Mouse (Mus musculus) heart, embryonic 10.5 days (tissue): Measurements from ENCODE around the gene Fbrs. TPM values are rescaled to one million over a fixed set of nuclear protein-coding genes. Genes with fewer than 3 reads are reported as not detected.
A peak's percentile ranks its signal among the peaks of the same experiment; 100 is the strongest.
"Not testable (repeated sequence)": the region's sequence is repeated elsewhere in the genome, so short reads cannot be mapped to it uniquely, and the experiment has no call there.

Experiments
- DNase-seq: peaks from one replicate; pipeline ENCODE4 v3.0.0-alpha.2; 2017; ENCODE audit warnings: low spot score
- H3K27ac ChIP-seq: fragments of 300-500 bp; sonication (generic); 2 replicates; pipeline ENCODE4 v1.5.1; 2016; ENCODE audit warnings: mild to moderate bottlenecking
- H3K27me3 ChIP-seq: fragments of 300-500 bp; sonication (generic); 2 replicates; pipeline ENCODE4 v1.6.1; 2016; ENCODE audit warnings: mild to moderate bottlenecking; ENCODE audit not compliant: poor library complexity, insufficient read depth, severe bottlenecking
- H3K36me3 ChIP-seq: fragments of 300-500 bp; sonication (generic); 2 replicates; pipeline ENCODE4 v1.6.1; 2016; ENCODE audit warnings: mild to moderate bottlenecking, moderate library complexity
- H3K4me1 ChIP-seq: fragments of 300-500 bp; sonication (generic); 2 replicates; pipeline ENCODE4 v1.6.1; 2016; ENCODE audit warnings: mild to moderate bottlenecking
- H3K4me3 ChIP-seq: fragments of 300-500 bp; sonication (generic); 2 replicates; pipeline ENCODE4 v1.5.1; 2016; ENCODE audit warnings: mild to moderate bottlenecking, moderate library complexity
- H3K9me3 ChIP-seq: fragments of 300-500 bp; sonication (generic); 2 replicates; pipeline ENCODE4 v1.6.1; 2016; ENCODE audit warnings: mild to moderate bottlenecking, moderate library complexity
- WGBS: fragments of 180-500 bp; shearing (Covaris S2); methylation state at CpG from one replicate; pipeline ENCODE4 v1.1.7; 2016; 5-methylcytosine and 5-hydroxymethylcytosine counted together
- polyA plus RNA-seq: library from polyadenylated mRNA; unstranded; fragments of >200 nt; fragmentation: Nextera tagmentation; extraction: Ambion mirVana; gene quantifications from 2 replicates; pipeline ENCODE4 v1.2.1, GENCODE M21; 2016

Fbrs gene
- polyA plus RNA-seq, 1 experiment from 2014 or later: 13.0 TPM

DNA sequence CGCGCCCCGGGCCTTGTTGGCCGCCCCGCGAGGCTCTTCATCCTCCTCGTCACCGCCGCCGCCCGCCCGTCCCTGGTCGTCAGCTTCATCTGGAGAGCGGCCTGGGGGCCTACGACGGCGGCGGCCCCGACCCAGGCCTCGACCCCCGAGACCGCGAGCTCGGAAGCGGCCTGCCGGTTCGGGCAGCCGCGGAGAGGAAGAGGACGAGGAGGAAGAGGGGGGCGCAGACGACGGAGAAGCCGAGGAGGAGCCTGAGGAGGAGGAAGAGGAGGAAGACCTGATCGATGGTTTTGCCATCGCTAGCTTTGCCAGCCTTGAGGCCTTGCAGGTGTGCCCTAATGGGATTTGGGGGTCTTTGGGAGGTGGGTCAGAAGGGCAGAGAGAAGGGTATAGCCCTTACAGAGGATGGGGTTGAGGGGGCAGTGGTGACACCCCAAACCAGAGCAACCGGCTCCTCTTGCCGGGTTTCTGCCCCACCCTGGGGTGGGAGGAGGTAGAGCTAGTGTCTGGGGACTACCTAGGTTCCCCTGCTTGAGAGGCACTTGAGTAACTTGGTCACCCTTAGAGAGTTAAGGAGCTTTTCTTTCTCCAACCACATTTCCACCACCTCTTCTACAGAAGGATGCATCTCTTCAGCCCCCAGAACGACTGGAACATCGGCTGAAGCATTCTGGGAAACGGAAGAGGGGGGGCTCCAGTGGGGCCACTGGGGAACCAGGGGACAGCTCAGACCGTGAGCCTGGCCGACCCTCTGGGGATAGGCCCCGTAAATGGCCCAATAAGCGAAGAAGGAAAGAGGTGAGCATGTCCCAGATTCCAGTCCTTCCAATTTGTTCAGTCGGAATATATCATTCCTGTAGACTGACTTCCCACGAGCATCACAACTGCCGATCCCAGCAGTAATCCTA lies 573 bp downstream of the Fbrs start:
- peak overlapping the region; percentile 100 for H3K4me3 ChIP-seq
- H3K27me3 ChIP-seq: no peaks in the 10 kb centered on the region
- H3K4me1 ChIP-seq: peaks cover 24% of the 10 kb centered on the region
- DNase-seq: peak; percentile 74
- H3K9me3 ChIP-seq: no peaks in the 10 kb centered on the region
- peak overlapping the region; percentile 95 for H3K27ac ChIP-seq
- peaks cover 63% of the 10 kb centered on the region for H3K36me3 ChIP-seq
- WGBS: 6% methylated on average over 47 of the region's 48 CpGs

DNA sequence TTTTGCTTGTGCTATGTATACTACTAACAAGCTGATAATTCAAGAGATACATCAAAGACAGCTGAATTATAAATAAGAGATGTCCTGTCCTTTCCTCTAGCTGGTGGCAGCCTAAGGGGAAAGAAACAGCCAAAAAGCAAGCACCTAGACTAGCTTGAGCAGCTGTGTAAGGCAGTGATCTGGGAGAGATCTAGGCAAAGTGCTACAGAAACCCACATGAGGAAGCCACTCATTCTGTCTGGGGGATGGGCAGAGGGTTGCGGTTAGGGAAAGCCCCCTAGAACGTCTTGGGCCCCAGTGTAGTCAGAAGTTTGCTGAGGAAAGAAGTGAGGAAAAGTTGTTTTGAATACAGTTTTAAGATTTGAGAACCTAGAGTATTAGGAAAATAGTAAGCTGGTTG lies 1.3 kb downstream of the Fbrs start:
- no peak overlapping the region for H3K27ac ChIP-seq

DNA sequence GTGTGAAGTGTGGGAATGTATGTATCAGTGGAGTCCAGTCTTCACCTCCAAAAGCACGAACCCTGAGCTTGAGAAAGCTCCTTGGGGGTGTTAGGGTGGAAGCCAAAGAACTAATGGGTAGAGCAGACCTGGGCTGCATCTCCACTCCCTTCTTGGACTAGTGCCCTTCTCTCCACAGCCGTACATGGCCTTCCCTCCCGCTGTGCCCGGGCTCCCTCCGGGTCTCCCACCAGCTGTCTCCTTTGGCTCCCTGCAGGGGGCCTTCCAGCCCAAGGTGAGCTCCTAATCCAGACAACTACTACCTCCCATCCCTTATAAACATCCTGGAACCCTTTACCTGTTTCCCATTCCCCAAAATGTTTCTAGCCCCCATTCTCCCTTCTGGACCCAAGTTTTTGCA lies 6.4 kb downstream of the Fbrs start:
- Histone ChIP-seq H3K27ac (no peak overlapping the region), H3K9me3 (no peaks in the 10 kb centered on the region), H3K4me1 (peaks cover 6% of the 10 kb centered on the region), H3K36me3 (peaks cover 95% of the 10 kb centered on the region), H3K27me3 (no peaks in the 10 kb centered on the region), H3K4me3 (no peak overlapping the region)
- DNase-seq: no peak
- WGBS: 82% methylated on average over 5 of the region's 5 CpGs

More for the DNA sequence above, 1.3 kb downstream of the Fbrs start:
- no peak for DNase-seq
- Histone ChIP-seq H3K9me3 (no peaks in the 10 kb centered on the region), H3K4me3 (peak overlapping the region; percentile 100), H3K36me3 (peaks cover 63% of the 10 kb centered on the region), H3K4me1 (peaks cover 24% of the 10 kb centered on the region), H3K27me3 (no peaks in the 10 kb centered on the region)
- WGBS: 66% methylated on average over 2 of the region's 2 CpGs

DNA sequence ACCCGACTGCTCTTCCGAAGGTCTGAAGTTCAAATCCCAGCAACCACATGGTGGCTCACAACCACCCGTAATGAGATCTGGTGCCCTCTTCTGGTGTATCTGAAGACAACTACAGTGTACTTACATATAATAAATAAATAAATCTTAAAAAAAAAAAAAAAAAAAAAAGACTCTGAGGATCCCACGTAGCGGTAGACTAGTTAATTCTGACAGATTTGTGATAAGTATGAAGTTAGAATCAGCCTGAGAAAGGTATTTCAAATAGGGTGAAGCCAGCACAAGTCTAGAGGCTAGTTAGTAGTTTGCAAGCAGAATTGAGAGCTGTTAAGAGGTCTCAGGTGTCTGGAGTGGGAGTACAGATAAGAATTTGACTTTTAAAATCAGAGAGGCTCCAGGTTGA lies 9.4 kb downstream of the Fbrs start:
- H3K4me3 ChIP-seq, H3K4me1 ChIP-seq, H3K27ac ChIP-seq, H3K9me3 ChIP-seq, DNase-seq, H3K27me3 ChIP-seq: not testable (repeated sequence)
- H3K36me3 ChIP-seq: peaks cover 93% of the 10 kb centered on the region
- 83% methylated on average over 5 of the region's 5 CpGs for WGBS

DNA sequence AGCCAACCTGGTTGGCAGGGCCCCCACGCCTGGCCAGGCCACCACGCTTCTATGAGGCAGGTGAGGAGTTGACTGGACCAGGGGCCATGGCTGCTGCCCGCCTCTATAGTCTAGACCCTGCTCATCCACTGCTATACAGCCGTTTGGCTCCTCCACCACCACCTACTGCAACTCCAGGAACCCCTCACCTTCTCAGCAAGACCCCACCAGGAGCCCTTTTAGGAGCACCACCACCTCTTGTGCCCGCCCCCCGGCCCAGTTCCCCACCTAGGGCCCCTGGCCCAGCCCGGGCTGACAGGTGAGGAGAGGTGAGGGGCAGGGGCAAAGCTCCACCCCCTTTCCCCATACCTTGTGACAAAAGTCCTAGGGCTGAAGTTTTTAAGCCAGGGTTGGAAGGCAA lies 11.0 kb downstream of the Fbrs start:
- Histone ChIP-seq H3K4me3 (no peak overlapping the region), H3K27ac (no peak overlapping the region), H3K4me1 (0 out of 2 replicates have a peak, but pooled peaks cover 8% of the 10 kb centered on the region), H3K27me3 (no peaks in the 10 kb centered on the region), H3K36me3 (peaks cover 77% of the 10 kb centered on the region), H3K9me3 (no peaks in the 10 kb centered on the region)
- no peak for DNase-seq
- 86% methylated on average over 7 of the region's 7 CpGs for WGBS

DNA sequence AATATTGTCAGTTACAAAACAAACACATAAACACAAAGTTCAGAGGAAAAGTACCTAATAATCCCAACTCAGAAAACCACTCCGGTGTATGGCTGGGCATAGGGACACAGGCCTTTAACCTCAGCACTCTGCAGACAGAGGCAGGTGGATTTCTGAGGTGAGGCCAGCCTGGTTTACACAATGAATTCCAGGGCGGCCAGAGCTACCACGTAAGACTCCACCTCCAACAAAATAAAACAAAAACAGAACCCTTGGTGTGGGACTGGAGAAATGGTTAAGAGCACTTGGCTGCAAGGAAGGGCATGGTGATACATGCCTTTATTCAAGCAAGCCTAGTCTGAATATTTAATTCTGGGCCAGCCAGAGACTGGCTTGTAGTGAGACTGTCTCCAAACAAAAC lies 12.8 kb downstream of the Fbrs start:
- DNase-seq: no peak
- peaks cover 59% of the 10 kb centered on the region for H3K36me3 ChIP-seq
- no peaks in the 10 kb centered on the region for H3K27me3 ChIP-seq
- WGBS: 79% methylated on average over 3 of the region's 3 CpGs
- 0 out of 2 replicates have a peak, but pooled peaks cover 8% of the 10 kb centered on the region for H3K4me1 ChIP-seq
- H3K4me3 ChIP-seq: no peak overlapping the region
- no peaks in the 10 kb centered on the region for H3K9me3 ChIP-seq
- no peak overlapping the region for H3K27ac ChIP-seq

DNA sequence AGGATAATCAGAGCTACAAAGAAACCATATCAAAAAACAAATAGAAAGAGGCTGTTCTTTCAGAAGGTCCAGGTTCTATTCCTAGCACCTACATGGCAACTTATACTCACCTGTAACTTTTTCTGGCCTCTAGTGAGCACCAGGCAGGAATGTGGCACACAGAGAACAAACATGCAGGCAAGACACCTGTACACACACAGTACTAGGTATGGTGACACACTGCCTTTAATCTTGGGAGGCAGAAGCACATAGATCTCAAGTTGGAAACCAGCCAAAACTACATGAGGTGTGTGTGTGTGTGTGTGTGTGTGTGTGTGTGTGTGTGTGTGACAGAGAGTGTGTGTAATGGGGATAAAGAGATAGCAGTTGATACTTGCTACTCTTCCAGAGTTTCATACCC lies 15.6 kb downstream of the Fbrs start:
- no peak for DNase-seq
- H3K27me3 ChIP-seq: no peaks in the 10 kb centered on the region
- no peaks in the 10 kb centered on the region for H3K9me3 ChIP-seq
- H3K4me3 ChIP-seq: no peak overlapping the region
- H3K27ac ChIP-seq: no peak overlapping the region
- H3K4me1 ChIP-seq: 0 out of 2 replicates have a peak, but pooled peaks cover 8% of the 10 kb centered on the region
- H3K36me3 ChIP-seq: peaks cover 32% of the 10 kb centered on the region

DNA sequence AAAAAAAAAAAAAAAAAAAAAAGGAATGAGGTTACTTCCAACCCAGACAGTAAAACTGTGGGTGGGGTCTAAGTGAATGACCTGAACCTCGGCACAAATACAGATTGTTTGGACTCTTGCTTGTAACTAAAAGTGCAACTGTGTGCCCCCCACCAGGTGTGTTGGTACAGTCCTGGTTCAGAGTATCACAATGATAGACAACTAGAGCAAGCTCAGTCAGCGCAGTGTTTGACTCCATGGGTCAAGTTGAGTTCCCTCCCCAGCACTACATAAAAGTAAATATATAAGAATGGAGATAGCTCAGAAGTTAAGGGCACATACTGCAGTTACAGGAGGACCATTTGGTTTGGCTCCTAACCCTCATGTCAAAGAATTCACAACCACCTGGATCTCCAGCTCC lies 18.4 kb downstream of the Fbrs start:
- H3K27ac ChIP-seq: no peak overlapping the region
- no peak for DNase-seq
- no peak overlapping the region for H3K4me3 ChIP-seq
- 86% methylated on average over 2 of the region's 2 CpGs for WGBS
- H3K36me3 ChIP-seq: peaks cover 5% of the 10 kb centered on the region
- H3K27me3 ChIP-seq: no peaks in the 10 kb centered on the region
- H3K4me1 ChIP-seq: 0 out of 2 replicates have a peak, but pooled peaks cover 8% of the 10 kb centered on the region
- no peaks in the 10 kb centered on the region for H3K9me3 ChIP-seq

DNA sequence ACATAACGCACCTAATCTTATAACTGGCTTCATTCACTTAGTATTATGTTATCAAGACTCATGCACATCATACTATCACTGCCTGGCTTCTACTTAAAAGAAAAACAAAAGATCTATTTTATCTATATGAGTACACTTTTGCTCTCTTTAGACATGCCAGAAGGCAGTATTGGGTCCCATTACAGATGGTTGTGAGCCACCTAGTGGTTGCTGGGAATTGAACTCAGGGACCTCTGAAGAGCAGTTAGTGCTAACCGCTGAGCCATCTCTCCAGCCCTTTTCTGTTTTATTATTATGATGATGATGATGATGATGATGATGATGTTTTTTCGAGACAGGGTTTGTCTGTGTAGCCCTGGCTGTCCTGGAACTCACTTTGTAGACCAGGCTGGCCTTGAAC lies 19.4 kb downstream of the Fbrs start:
- WGBS: 40% methylated on average over 3 of the region's 3 CpGs

DNA sequence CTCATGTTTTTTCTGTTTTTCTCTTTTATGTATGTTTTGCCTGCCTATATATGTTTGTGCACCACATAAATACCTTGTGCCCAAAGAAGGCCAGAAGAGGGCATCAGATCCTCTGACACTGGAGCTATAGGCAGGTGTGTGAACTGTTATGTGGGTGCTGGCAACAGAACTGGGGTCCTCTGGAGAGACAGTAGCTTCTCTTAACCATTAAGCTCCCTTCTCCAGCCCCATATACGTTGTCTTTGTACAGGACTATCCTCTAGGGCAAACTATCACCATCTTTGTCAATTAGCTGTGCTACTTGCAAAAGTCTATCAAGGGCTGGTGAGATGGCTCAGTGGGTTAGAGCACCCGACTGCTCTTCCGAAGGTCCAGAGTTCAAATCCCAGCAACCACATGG lies 29.3 kb downstream of the Fbrs start:
- WGBS: 94% methylated on average over 3 of the region's 3 CpGs
- Histone ChIP-seq H3K4me3 (no peak overlapping the region), H3K4me1 (peaks cover 11% of the 10 kb centered on the region; the same call in 1 of the 2 replicates), H3K36me3 (no peaks in the 10 kb centered on the region), H3K9me3 (no peaks in the 10 kb centered on the region), H3K27ac (no peak overlapping the region), H3K27me3 (no peaks in the 10 kb centered on the region)
- DNase-seq: no peak

More for the DNA sequence above, 19.4 kb downstream of the Fbrs start:
- DNase-seq: no peak
- H3K36me3 ChIP-seq: no peaks in the 10 kb centered on the region
- H3K4me3 ChIP-seq: no peak overlapping the region
- H3K4me1 ChIP-seq: 0 out of 2 replicates have a peak, but pooled peaks cover 8% of the 10 kb centered on the region
- no peaks in the 10 kb centered on the region for H3K27me3 ChIP-seq
- no peak overlapping the region for H3K27ac ChIP-seq
- no peaks in the 10 kb centered on the region for H3K9me3 ChIP-seq

DNA sequence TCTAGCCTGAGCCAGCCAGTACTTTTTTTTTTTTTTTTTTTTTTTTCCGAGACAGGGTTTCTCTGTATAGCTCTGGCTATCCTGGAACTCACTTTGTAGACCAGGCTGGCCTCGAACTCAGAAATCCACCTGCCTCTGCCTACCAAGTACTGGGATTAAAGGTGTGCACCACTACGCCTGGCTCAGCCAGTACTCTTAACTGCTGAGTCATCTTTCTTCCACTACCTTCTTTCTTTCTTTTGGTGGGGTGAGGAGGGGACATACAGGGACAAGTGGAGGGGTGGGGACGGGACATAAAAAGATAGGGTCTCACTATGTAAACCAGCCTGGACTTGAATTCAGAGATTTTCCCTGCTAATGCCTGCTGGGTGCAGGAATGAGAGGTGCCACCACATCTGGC lies 30.8 kb downstream of the Fbrs start:
- Histone ChIP-seq H3K4me1 (peaks cover 18% of the 10 kb centered on the region), H3K36me3 (peaks cover 10% of the 10 kb centered on the region)
- not testable (repeated sequence) for H3K9me3 ChIP-seq, H3K27ac ChIP-seq, H3K27me3 ChIP-seq, H3K4me3 ChIP-seq, DNase-seq
- WGBS: 82% methylated on average over 4 of the region's 4 CpGs

DNA sequence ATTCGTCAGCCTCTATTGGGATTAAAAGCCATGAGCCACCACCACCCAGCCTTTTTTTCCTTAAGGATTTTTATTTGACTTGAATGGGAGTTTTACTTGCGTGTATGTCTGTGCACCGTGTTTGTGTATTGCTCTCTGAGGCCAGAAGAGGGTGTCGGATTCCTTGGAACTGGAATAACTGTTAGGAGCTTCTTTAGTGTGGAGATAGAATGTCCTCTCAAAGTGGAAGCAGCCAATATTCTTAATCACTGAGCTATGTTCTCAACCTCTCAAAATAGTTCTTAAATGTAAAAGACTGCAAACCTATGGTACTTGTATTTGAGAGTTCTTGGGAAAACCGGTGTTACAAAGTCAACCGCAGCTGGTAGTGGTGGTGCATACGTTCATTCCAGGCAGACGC lies 32.2 kb downstream of the Fbrs start:
- H3K4me3 ChIP-seq: peak overlapping the region; percentile 88
- H3K9me3 ChIP-seq: no peaks in the 10 kb centered on the region
- H3K27me3 ChIP-seq: no peaks in the 10 kb centered on the region
- H3K27ac ChIP-seq: peak overlapping the region; percentile 100
- peaks cover 23% of the 10 kb centered on the region for H3K36me3 ChIP-seq
- H3K4me1 ChIP-seq: peaks cover 20% of the 10 kb centered on the region
- 45% methylated on average over 8 of the region's 8 CpGs for WGBS
- DNase-seq: no peak

DNA sequence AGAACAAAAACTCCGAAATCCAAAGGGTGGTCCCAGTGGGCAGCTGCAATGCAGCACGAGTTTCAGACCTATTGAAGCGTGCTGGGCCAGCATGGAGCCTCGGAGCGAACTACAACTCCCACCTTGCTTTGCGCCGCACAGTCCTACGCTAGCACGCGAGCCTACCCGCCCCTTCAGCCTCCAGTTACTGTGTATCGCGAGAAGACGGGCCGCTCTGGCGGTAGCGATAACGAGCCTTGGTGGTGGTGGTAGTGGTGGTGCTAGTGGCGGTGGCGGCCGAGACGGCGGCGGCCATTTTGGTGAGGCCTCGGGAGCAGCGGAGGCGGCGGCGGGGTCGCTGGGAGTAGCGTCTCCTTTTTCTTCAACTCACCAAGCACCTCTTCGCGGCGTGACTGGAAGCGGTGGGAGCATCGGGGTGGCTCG lies 32.8 kb downstream of the Fbrs start, which contains the start of gene Srcap:
Srcap (plus strand) TSS at position 176 of the 423 bp plus-strand sequence.
- peak within 1 kb of the TSS; percentile 100 for H3K27ac ChIP-seq
- DNase-seq: peak; percentile 99
- peaks cover 29% of the 10 kb centered on the region for H3K36me3 ChIP-seq
- peak within 1 kb of the TSS; percentile 88 for H3K4me3 ChIP-seq
- peaks cover 20% of the 10 kb centered on the region for H3K4me1 ChIP-seq
- H3K27me3 ChIP-seq: no peaks in the 10 kb centered on the region
- under 1% methylated on average over 34 of the region's 37 CpGs for WGBS
- H3K9me3 ChIP-seq: no peaks in the 10 kb centered on the region
